Mouse (Mus musculus) CH12.LX (cell line): ENCODE data around the gene Cdc14a. TPM values are rescaled to one million over a fixed set of nuclear protein-coding genes. Genes with fewer than 3 reads are reported as not detected.

Experiments
- DNase-seq: peaks from one replicate; pipeline ENCODE4 v3.0.0-alpha.2; 2013; ENCODE audit errors: extremely low read depth
- H3K27ac ChIP-seq: 2 replicates; pipeline ENCODE4 v1.5.1; 2012; ENCODE audit warnings: low read depth, mild to moderate bottlenecking, control low read depth, moderate library complexity; ENCODE audit not compliant: insufficient read depth
- H3K27me3 ChIP-seq: replicated peaks from 2 replicates; pipeline ENCODE3; 2012; ENCODE audit warnings: inconsistent platforms
- H3K36me3 ChIP-seq, 2 experiments: replicated peaks in 1 of 2; 2 replicates each; pipeline versions ENCODE3 to v1.6.1; 2012; ENCODE audit warnings: inconsistent platforms in 1 of 2, low read length in 1 of 2, mild to moderate bottlenecking in 1 of 2, mixed read lengths in 1 of 2, moderate library complexity in 1 of 2; ENCODE audit not compliant: control insufficient read depth in 1 of 2, insufficient read depth in 1 of 2
- H3K4me1 ChIP-seq, 2 experiments: 2 replicates each; pipeline ENCODE4 v1.6.1; 2012; ENCODE audit warnings: inconsistent platforms in 1 of 2, moderate library complexity in 1 of 2; ENCODE audit not compliant: insufficient read depth in 2 of 2, control insufficient read depth in 1 of 2
- H3K4me2 ChIP-seq: 2 replicates; pipeline ENCODE4 v1.6.1; 2012; ENCODE audit warnings: low read depth, mild to moderate bottlenecking, control low read depth; ENCODE audit not compliant: poor library complexity, insufficient read depth, severe bottlenecking
- H3K4me3 ChIP-seq, 3 experiments: fragments of 150-350 bp in 1 of 3; sonication (generic) in 1 of 3; replicated peaks in 1 of 3; 2 replicates each; pipeline versions ENCODE3 to v1.5.1; 2011 to 2012; ENCODE audit warnings: low read depth in 2 of 3, low read length in 2 of 3, mild to moderate bottlenecking in 2 of 3, moderate library complexity in 2 of 3, control low read depth in 1 of 3, improper control_type of control experiment in 1 of 3, inconsistent platforms in 1 of 3, mixed read lengths in 1 of 3; ENCODE audit not compliant: poor library complexity in 1 of 3
- H3K79me2 ChIP-seq: replicated peaks from 2 replicates; pipeline ENCODE4 v1.6.1; 2012; ENCODE audit warnings: mild to moderate bottlenecking, moderate library complexity; ENCODE audit not compliant: control insufficient read depth, poor library complexity, insufficient read depth, severe bottlenecking; ENCODE audit errors: extremely low read depth
- H3K9ac ChIP-seq: 2 replicates; pipeline ENCODE4 v1.6.1; 2012; ENCODE audit warnings: low read depth, mild to moderate bottlenecking, control low read depth, moderate library complexity; ENCODE audit not compliant: insufficient read depth
- H3K9me3 ChIP-seq: replicated peaks from 2 replicates; pipeline ENCODE3; 2012; ENCODE audit warnings: low read length, inconsistent platforms, mixed read lengths
- BHLHE40 ChIP-seq: IDR thresholded peaks from 2 replicates; pipeline ENCODE4 v1.6.1; 2011; ENCODE audit warnings: mild to moderate bottlenecking, low read depth, low read length, improper control_type of control experiment
- CHD1 ChIP-seq: IDR thresholded peaks from 2 replicates; pipeline ENCODE4 v1.6.1; 2012; ENCODE audit warnings: low read depth, low read length, improper control_type of control experiment, inconsistent platforms
- CHD2 ChIP-seq: IDR thresholded peaks from 2 replicates; pipeline ENCODE4 v1.6.1; 2011; ENCODE audit warnings: low read length, improper control_type of control experiment
- CTCF ChIP-seq, 2 experiments: IDR thresholded peaks in 1 of 2; conservative IDR thresholded peaks in 1 of 2; 2 replicates each; pipeline ENCODE4 v1.5.1; 2011 to 2012; ENCODE audit warnings: low read depth in 2 of 2, low read length in 2 of 2, improper control_type of control experiment in 1 of 2, inconsistent platforms in 1 of 2, mild to moderate bottlenecking in 1 of 2, moderate library complexity in 1 of 2
- EP300 ChIP-seq: IDR thresholded peaks from 2 replicates; pipeline ENCODE4 v1.6.1; 2011; ENCODE audit warnings: low read length, improper control_type of control experiment
- HCFC1 ChIP-seq: IDR thresholded peaks from 2 replicates; pipeline ENCODE4 v1.6.1; 2012; ENCODE audit warnings: low read depth, mild to moderate bottlenecking, inconsistent platforms, low read length, improper control_type of control experiment
- IRF4 ChIP-seq: IDR thresholded peaks from 2 replicates; pipeline ENCODE4 v1.6.1; 2014; ENCODE audit warnings: low read depth, mild to moderate bottlenecking, inconsistent platforms, low read length, improper control_type of control experiment
- JUN ChIP-seq: IDR thresholded peaks from 2 replicates; pipeline ENCODE4 v1.6.1; 2011; ENCODE audit warnings: low read depth, mild to moderate bottlenecking, low read length, improper control_type of control experiment, moderate library complexity; ENCODE audit not compliant: insufficient read depth
- JUND ChIP-seq: conservative IDR thresholded peaks from 2 replicates; pipeline ENCODE4 v1.6.1; 2011; ENCODE audit warnings: low read depth, low read length, improper control_type of control experiment
- KAT2A ChIP-seq: IDR thresholded peaks from 2 replicates; pipeline ENCODE4 v1.6.1; 2012; ENCODE audit warnings: low read length, improper control_type of control experiment, inconsistent platforms; ENCODE audit not compliant: insufficient replicate concordance
- MAFK ChIP-seq: IDR thresholded peaks from 2 replicates; pipeline ENCODE4 v1.6.1; 2011; ENCODE audit warnings: low read length, improper control_type of control experiment; ENCODE audit not compliant: insufficient replicate concordance
- MAZ ChIP-seq: IDR thresholded peaks from 2 replicates; pipeline ENCODE4 v1.6.1; 2012; ENCODE audit warnings: low read depth, mild to moderate bottlenecking, inconsistent platforms, low read length, improper control_type of control experiment, moderate library complexity
- MXI1 ChIP-seq: IDR thresholded peaks from 2 replicates; pipeline ENCODE4 v1.6.1; 2011; ENCODE audit warnings: mild to moderate bottlenecking, low read depth, low read length, improper control_type of control experiment
- NELFE ChIP-seq: IDR thresholded peaks from 2 replicates; pipeline ENCODE4 v1.6.1; 2011; ENCODE audit warnings: low read depth, low read length, improper control_type of control experiment
- NRF1 ChIP-seq: IDR thresholded peaks from 2 replicates; pipeline ENCODE4 v1.6.1; 2014; ENCODE audit warnings: low read depth, mild to moderate bottlenecking, inconsistent platforms, low read length, improper control_type of control experiment, moderate library complexity
- POLR2AphosphoS2 ChIP-seq: IDR thresholded peaks from 2 replicates; pipeline ENCODE4 v1.6.1; 2011; ENCODE audit warnings: low read depth, low read length, improper control_type of control experiment
- RCOR1 ChIP-seq: conservative IDR thresholded peaks from 2 replicates; pipeline ENCODE4 v1.6.1; 2012; ENCODE audit warnings: low read depth, mild to moderate bottlenecking, inconsistent platforms, low read length, improper control_type of control experiment
- SMC3 ChIP-seq: IDR thresholded peaks from 2 replicates; pipeline ENCODE4 v1.6.1; 2011; ENCODE audit warnings: low read depth, low read length, improper control_type of control experiment
- TBP ChIP-seq: conservative IDR thresholded peaks from 2 replicates; pipeline ENCODE4 v1.6.1; 2011; ENCODE audit warnings: low read depth, low read length, improper control_type of control experiment
- TCF12 ChIP-seq: IDR thresholded peaks from 2 replicates; pipeline ENCODE4 v1.6.1; 2014; ENCODE audit warnings: low read depth, mild to moderate bottlenecking, inconsistent platforms, low read length, improper control_type of control experiment
- USF1 ChIP-seq: IDR thresholded peaks from 2 replicates; pipeline ENCODE4 v1.6.1; 2014; ENCODE audit warnings: low read depth, mild to moderate bottlenecking, inconsistent platforms, low read length, improper control_type of control experiment
- ZC3H11A ChIP-seq: IDR thresholded peaks from 2 replicates; pipeline ENCODE4 v1.6.1; 2012; ENCODE audit warnings: low read depth, mild to moderate bottlenecking, inconsistent platforms, low read length, improper control_type of control experiment
- ZMIZ1 ChIP-seq: IDR thresholded peaks from 2 replicates; pipeline ENCODE4 v1.6.1; 2012; ENCODE audit warnings: low read depth, mild to moderate bottlenecking, inconsistent platforms, low read length, improper control_type of control experiment
- ZNF384 ChIP-seq: IDR thresholded peaks from 2 replicates; pipeline ENCODE4 v1.6.1; 2012; ENCODE audit warnings: low read depth, low read length, improper control_type of control experiment, inconsistent platforms
- dilution Hi-C: fragments of 300-500 bp; cut with MboI; formaldehyde crosslinking; loops from 2 replicates; pipeline ENCODE4 v1.14.3; 2020; ENCODE audit warnings: low sequenced_read_pairs; ENCODE audit not compliant: extremely low pct_unique_long_range_greater_than_20kb, extremely low pct_ligation_motif_present
- in situ Hi-C: fragments of 300-500 bp; cut with MboI; formaldehyde crosslinking; loops from 3 replicates; pipeline ENCODE4 v1.14.3; 2019; ENCODE audit warnings: low sequenced_read_pairs, low pct_ligation_motif_present, low pct_unique_long_range_greater_than_20kb, mixed read lengths
- polyA plus RNA-seq: library from polyadenylated mRNA; unstranded; fragments of >175 nt; gene quantifications from 2 replicates; pipeline ENCODE4 v1.2.1, GENCODE M21; 2012; ENCODE audit warnings: low read depth; ENCODE audit not compliant: insufficient read length
- total RNA-seq, 2 experiments: library from RNA; depleted of rRNA; stranded (reverse); fragments of 300-350 nt in 1 of 2; fragments of >200 nt in 1 of 2; gene quantifications; 2 replicates each; pipeline ENCODE4 v1.2.3; 2012 to 2014

Gene Cdc14a
- total and polyA plus RNA-seq, 3 experiments, result 9.4 to 12.1 (median 9.8) TPM

GRCm38 (mm10) chr3:116434757-116435156, 10.9 kb upstream of the Cdc14a start (continued):
- TF ChIP-seq NELFE (no peak), HCFC1 (no peak; the same call in 1 of the 2 replicates), JUND (no peak), NRF1 (no peak), MAFK (peak; percentile 45; the same call in 1 of the 2 replicates), TCF12 (peak; percentile 64), CTCF (conservative IDR thresholded peaks at IDR 0.05 in 1 of 2, IDR thresholded peaks at IDR 0.05 in 1 of 2; ENCODE audit: low read depth in 2 of 2, low read length in 2 of 2) (no peak), SMC3 (no peak)

DNA sequence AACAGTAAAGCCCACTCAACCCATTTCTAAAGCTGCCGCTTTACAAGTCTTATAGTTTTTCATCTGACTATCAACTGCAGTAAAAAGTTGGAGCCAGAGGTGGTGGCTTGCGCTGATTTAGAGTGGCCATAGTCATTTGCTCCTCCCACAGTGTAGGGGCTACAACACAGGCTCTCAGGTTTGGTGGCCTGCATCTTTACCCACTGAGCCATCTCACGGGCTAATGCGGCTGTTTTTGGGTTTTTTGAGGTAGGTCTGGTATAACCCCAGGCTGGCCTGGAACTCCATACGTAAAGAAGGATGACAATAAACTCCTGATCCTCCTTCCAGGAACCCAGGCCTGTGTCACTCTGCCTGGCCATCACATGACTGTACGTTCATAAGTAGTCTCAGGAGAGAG, 2.1 kb upstream of the Cdc14a start:
- no peak overlapping the region for H3K27ac ChIP-seq
- peaks cover 4% of the 10 kb centered on the region for H3K9me3 ChIP-seq
- peaks cover 17% of the 10 kb centered on the region for H3K79me2 ChIP-seq
- H3K27me3 ChIP-seq, result no peaks in the 10 kb centered on the region
- H3K4me2 ChIP-seq, result no peak overlapping the region
- no peak overlapping the region for H3K9ac ChIP-seq
- no peak for DNase-seq
- TF ChIP-seq CHD1 (no peak), TBP (no peak), MAZ (no peak), CHD2 (no peak), SMC3 (no peak), BHLHE40 (no peak), KAT2A (no peak), HCFC1 (no peak), POLR2AphosphoS2 (no peak), IRF4 (no peak), USF1 (no peak), JUN (no peak), ZMIZ1 (no peak), ZC3H11A (no peak), MXI1 (no peak), RCOR1 (no peak), ZNF384 (no peak), EP300 (no peak), CTCF (conservative IDR thresholded peaks at IDR 0.05 in 1 of 2, IDR thresholded peaks at IDR 0.05 in 1 of 2; ENCODE audit: low read depth in 2 of 2, low read length in 2 of 2) (no peak)
- peaks cover 4 to 11% of the 10 kb centered on the region in 2 experiments for H3K36me3 ChIP-seq
- peaks cover 3 to 20% of the 10 kb centered on the region in 2 experiments for H3K4me1 ChIP-seq
- in situ Hi-C loops, result no loop called here
- dilution Hi-C loops, result no loop called here
- H3K4me3 ChIP-seq, result no peak overlapping the region
